Mouse (Mus musculus): Measurements from ENCODE around the gene Tsen34. TPM values are rescaled to one million over a fixed set of nuclear protein-coding genes. Genes with fewer than 3 reads are reported as not detected.

The Tsen34 gene
- polyA plus RNA-seq, 1 experiment from 2014 or later, result 258 TPM

- no peak overlapping the region for H3K4me3 ChIP-seq (ENCODE audit: low read length)
- no peaks in the 10 kb centered on the region for H3K4me1 ChIP-seq (replicated peaks; ENCODE audit: control insufficient read depth, insufficient read depth, low read length)
- 95% methylated on average over 14 of the region's 14 CpGs for WGBS
- H3K9ac ChIP-seq (ENCODE audit: low read length), result no peak overlapping the region
- H3K9me3 ChIP-seq (ENCODE audit: control insufficient read depth, low read length), result no peaks in the 10 kb centered on the region
- H3K27ac ChIP-seq (ENCODE audit: low read length), result no peak overlapping the region
- no peaks in the 10 kb centered on the region for H3K27me3 ChIP-seq (ENCODE audit: control insufficient read depth, insufficient read depth, low read depth, low read length)
- no peak overlapping the region for H3K4me2 ChIP-seq (ENCODE audit: low read depth, low read length)
- H3K36me3 ChIP-seq (ENCODE audit: control insufficient read depth, insufficient read depth, low read length), result peaks cover 75% of the 10 kb centered on the region
- no peak for ATAC-seq (ENCODE audit: low read depth)
Measured at GRCm38 (mm10) chr7:3658578-3658977, 34.1 kb upstream of the Tsen34 start.

GRCm38 (mm10) chr7:3664524-3665214 is 28.0 kb upstream of the Tsen34 start:
- Histone ChIP-seq H3K4me3 (ENCODE audit: low read length) (peak overlapping the region; percentile 66), H3K27ac (ENCODE audit: low read length) (peak overlapping the region; percentile 76), H3K9ac (ENCODE audit: low read length) (peak overlapping the region; percentile 78), H3K9me3 (ENCODE audit: control insufficient read depth, low read length) (no peaks in the 10 kb centered on the region), H3K4me1 (replicated peaks; ENCODE audit: control insufficient read depth, insufficient read depth, low read length) (peaks cover 10% of the 10 kb centered on the region), H3K27me3 (ENCODE audit: control insufficient read depth, insufficient read depth, low read depth, low read length) (no peaks in the 10 kb centered on the region), H3K36me3 (ENCODE audit: control insufficient read depth, insufficient read depth, low read length) (peaks cover 21% of the 10 kb centered on the region), H3K4me2 (ENCODE audit: low read depth, low read length) (peak overlapping the region; percentile 50)
- peak; percentile 50 for ATAC-seq (ENCODE audit: low read depth)
- 19% methylated on average over 15 of the region's 15 CpGs for WGBS

- Histone ChIP-seq H3K9ac (ENCODE audit: low read length) (peak within 1 kb of the TSS; percentile 78), H3K27me3 (ENCODE audit: control insufficient read depth, insufficient read depth, low read depth, low read length) (no peaks in the 10 kb centered on the region), H3K27ac (ENCODE audit: low read length) (peak within 1 kb of the TSS; percentile 91), H3K9me3 (ENCODE audit: control insufficient read depth, low read length) (no peaks in the 10 kb centered on the region), H3K4me2 (ENCODE audit: low read depth, low read length) (peak within 1 kb of the TSS; percentile 65), H3K4me1 (replicated peaks; ENCODE audit: control insufficient read depth, insufficient read depth, low read length) (peaks cover 10% of the 10 kb centered on the region), H3K36me3 (ENCODE audit: control insufficient read depth, insufficient read depth, low read length) (peaks cover 13% of the 10 kb centered on the region), H3K4me3 (ENCODE audit: low read length) (peak within 1 kb of the TSS; percentile 66)
- WGBS, result 2% methylated on average over 45 of the region's 45 CpGs
- peak; percentile 98 for ATAC-seq (ENCODE audit: low read depth)
Measured at GRCm38 (mm10) chr7:3665215-3666114, 27.2 kb upstream of the Tsen34 start, which contains the start of gene Leng1. Gene Leng1 (minus strand): TSS chr7:3665840.

- no peak overlapping the region for H3K27ac ChIP-seq (ENCODE audit: low read length)
- peaks cover 5% of the 10 kb centered on the region; the same call in 1 of the 2 replicates for H3K36me3 ChIP-seq (ENCODE audit: control insufficient read depth, insufficient read depth, low read length)
- peak overlapping the region; percentile 49; the same call in 1 of the 2 replicates for H3K9ac ChIP-seq (ENCODE audit: low read length)
- no peaks in the 10 kb centered on the region for H3K9me3 ChIP-seq (ENCODE audit: control insufficient read depth, low read length)
- H3K27me3 ChIP-seq (ENCODE audit: control insufficient read depth, insufficient read depth, low read depth, low read length), result no peaks in the 10 kb centered on the region
- H3K4me1 ChIP-seq (replicated peaks; ENCODE audit: control insufficient read depth, insufficient read depth, low read length), result peaks cover 10% of the 10 kb centered on the region
- peak overlapping the region; percentile 24; the same call in 1 of the 2 replicates for H3K4me3 ChIP-seq (ENCODE audit: low read length)
- H3K4me2 ChIP-seq (ENCODE audit: low read depth, low read length), result peak overlapping the region; percentile 38
- ATAC-seq (ENCODE audit: low read depth), result no peak
- WGBS, result 15% methylated on average over 14 of the region's 14 CpGs
Measured at GRCm38 (mm10) chr7:3666921-3667391, 25.7 kb upstream of the Tsen34 start.

GRCm38 (mm10) chr7:3674507-3675227 is 18.0 kb upstream of the Tsen34 start:
- H3K9me3 ChIP-seq (ENCODE audit: control insufficient read depth, low read length), result no peaks in the 10 kb centered on the region
- no peak overlapping the region for H3K9ac ChIP-seq (ENCODE audit: low read length)
- H3K4me1 ChIP-seq (replicated peaks; ENCODE audit: control insufficient read depth, insufficient read depth, low read length), result no peaks in the 10 kb centered on the region
- H3K27me3 ChIP-seq (ENCODE audit: control insufficient read depth, insufficient read depth, low read depth, low read length), result no peaks in the 10 kb centered on the region
- H3K4me3 ChIP-seq (ENCODE audit: low read length), result no peak overlapping the region
- 68% methylated on average over 10 of the region's 10 CpGs for WGBS
- no peak overlapping the region for H3K4me2 ChIP-seq (ENCODE audit: low read depth, low read length)
- peak; percentile 82 for ATAC-seq (ENCODE audit: low read depth)
- no peak overlapping the region for H3K27ac ChIP-seq (ENCODE audit: low read length)
- H3K36me3 ChIP-seq (ENCODE audit: control insufficient read depth, insufficient read depth, low read length), result no peaks in the 10 kb centered on the region

- WGBS, result 72% methylated on average over 3 of the region's 3 CpGs
- Histone ChIP-seq H3K9ac (ENCODE audit: low read length) (no peak overlapping the region), H3K36me3 (ENCODE audit: control insufficient read depth, insufficient read depth, low read length) (0 out of 2 replicates have a peak, but pooled peaks cover 1% of the 10 kb centered on the region), H3K4me1 (replicated peaks; ENCODE audit: control insufficient read depth, insufficient read depth, low read length) (no peaks in the 10 kb centered on the region), H3K27me3 (ENCODE audit: control insufficient read depth, insufficient read depth, low read depth, low read length) (no peaks in the 10 kb centered on the region), H3K27ac (ENCODE audit: low read length) (no peak overlapping the region), H3K4me3 (ENCODE audit: low read length) (no peak overlapping the region), H3K9me3 (ENCODE audit: control insufficient read depth, low read length) (no peaks in the 10 kb centered on the region), H3K4me2 (ENCODE audit: low read depth, low read length) (no peak overlapping the region)
- ATAC-seq (ENCODE audit: low read depth), result no peak
Measured at GRCm38 (mm10) chr7:3675228-3675548, 17.5 kb upstream of the Tsen34 start.

- 76% methylated on average over 12 of the region's 12 CpGs for WGBS
- Histone ChIP-seq H3K27me3 (ENCODE audit: control insufficient read depth, insufficient read depth, low read depth, low read length) (no peaks in the 10 kb centered on the region), H3K36me3 (ENCODE audit: control insufficient read depth, insufficient read depth, low read length) (0 out of 2 replicates have a peak, but pooled peaks cover 3% of the 10 kb centered on the region), H3K4me2 (ENCODE audit: low read depth, low read length) (peak overlapping the region; percentile 41), H3K9ac (ENCODE audit: low read length) (peak overlapping the region; percentile 63), H3K4me1 (replicated peaks; ENCODE audit: control insufficient read depth, insufficient read depth, low read length) (no peaks in the 10 kb centered on the region), H3K9me3 (ENCODE audit: control insufficient read depth, low read length) (no peaks in the 10 kb centered on the region), H3K27ac (ENCODE audit: low read length) (peak overlapping the region; percentile 17; the same call in 1 of the 2 replicates), H3K4me3 (ENCODE audit: low read length) (peak overlapping the region; percentile 44)
- no peak for ATAC-seq (ENCODE audit: low read depth)
Measured at GRCm38 (mm10) chr7:3676371-3676770, 16.3 kb upstream of the Tsen34 start.

GRCm38 (mm10) chr7:3677342-3677741 is 15.3 kb upstream of the Tsen34 start, which contains the start of gene Tmc4:
Gene Tmc4 (minus strand): TSS chr7:3677553.
- Histone ChIP-seq H3K4me2 (ENCODE audit: low read depth, low read length) (peak within 1 kb of the TSS; percentile 41), H3K27me3 (ENCODE audit: control insufficient read depth, insufficient read depth, low read depth, low read length) (no peaks in the 10 kb centered on the region), H3K36me3 (ENCODE audit: control insufficient read depth, insufficient read depth, low read length) (0 out of 2 replicates have a peak, but pooled peaks cover 3% of the 10 kb centered on the region), H3K4me3 (ENCODE audit: low read length) (peak within 1 kb of the TSS; percentile 44), H3K4me1 (replicated peaks; ENCODE audit: control insufficient read depth, insufficient read depth, low read length) (no peaks in the 10 kb centered on the region), H3K9ac (ENCODE audit: low read length) (peak within 1 kb of the TSS; percentile 63), H3K27ac (ENCODE audit: low read length) (peak within 1 kb of the TSS; percentile 17; the same call in 1 of the 2 replicates), H3K9me3 (ENCODE audit: control insufficient read depth, low read length) (no peaks in the 10 kb centered on the region)
- ATAC-seq (ENCODE audit: low read depth), result peak; percentile 83
- WGBS, result 42% methylated on average over 9 of the region's 9 CpGs
